Mouse (Mus musculus): Measurements from ENCODE around the gene Cypt15.
"Not testable (repeated sequence)": the region's sequence is repeated elsewhere in the genome, so short reads cannot be mapped to it uniquely, and the experiment has no call there.

The Cypt15 gene

GRCm38 (mm10) chrX:39345967-39346366 is at the start of gene Cypt15:
Cypt15 (plus strand) TSS chrX:39346267.
- not testable (repeated sequence) for DNase-seq

GRCm38 (mm10) chrX:39370932-39371331 is 24.9 kb downstream of the Cypt15 start:
- no peak for DNase-seq

- no peak for DNase-seq
Measured at GRCm38 (mm10) chrX:39378830-39379229, 32.8 kb downstream of the Cypt15 start.

GRCm38 (mm10) chrX:39383806-39384205 is 37.7 kb downstream of the Cypt15 start:
- DNase-seq: no peak
